Mouse (Mus musculus) cerebellum, adult 2 months (tissue): ENCODE data around the gene Ugt1a5.

ENCODE experiments used
- CTCF ChIP-seq: fragments of 200-500 bp; IDR thresholded peaks from 2 replicates; pipeline ENCODE4 v1.5.1; 2011; ENCODE audit warnings: low read depth, mild to moderate bottlenecking, control low read depth, low read length, moderate library complexity, borderline replicate concordance; ENCODE audit not compliant: insufficient read depth
- POLR2A ChIP-seq: fragments of 200-500 bp; IDR thresholded peaks from 2 replicates; pipeline ENCODE4 v1.6.1; 2011; ENCODE audit warnings: low read length, control low read depth, borderline replicate concordance; ENCODE audit not compliant: insufficient read depth

DNA sequence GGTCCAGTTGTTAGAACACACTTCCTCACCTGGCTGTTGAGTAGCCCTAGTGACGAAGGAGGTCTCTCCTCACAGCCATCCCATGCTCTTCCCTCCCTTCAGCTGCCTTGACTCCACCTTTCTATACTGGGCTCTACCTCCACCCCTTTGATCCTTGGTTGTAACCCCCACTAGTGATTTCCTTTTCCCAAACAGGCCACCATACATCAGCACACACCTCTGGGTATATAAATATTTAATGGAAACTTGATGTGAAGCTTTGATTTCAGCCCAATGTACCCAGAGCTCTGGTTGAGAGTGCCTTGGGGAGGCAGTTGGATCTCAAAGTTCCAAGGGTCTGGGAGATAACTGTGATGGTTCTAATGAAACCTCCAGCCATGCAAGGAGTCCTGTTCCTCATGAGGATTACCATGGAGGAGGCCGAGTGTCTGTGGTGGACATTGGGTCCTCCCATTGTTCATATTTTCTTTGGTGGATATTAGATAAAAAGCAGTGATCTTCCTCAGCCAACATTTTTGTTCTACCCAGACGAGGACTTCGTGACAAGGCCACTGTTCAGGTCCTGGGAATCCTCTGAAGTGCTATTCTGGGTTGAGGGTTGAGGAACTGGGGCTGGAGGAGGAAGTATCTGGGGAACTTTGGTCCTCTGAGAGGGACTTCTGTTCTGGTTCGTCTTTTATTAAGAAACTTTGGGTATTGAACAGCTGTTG, 61.0 kb downstream of the Ugt1a5 start, which contains the start of gene Mroh2a:
- TF ChIP-seq CTCF (no peak), POLR2A (no peak)
